Mouse (Mus musculus) embryonic facial prominence, embryonic 13.5 days (tissue): ENCODE results near the gene Ttc7. TPM values are rescaled to one million over a fixed set of nuclear protein-coding genes. Genes with fewer than 3 reads are reported as not detected.

ENCODE experiments used
- ATAC-seq: fragments of 200-750 bp; cut with Nextera tagmentation; 2 replicates; pipeline ENCODE4 v1.8.0; 2017; ENCODE audit warnings: low read depth; ENCODE audit not compliant: insufficient number of reproducible peaks, insufficient read depth, low FRiP score, low TSS enrichment
- H3K27ac ChIP-seq: fragments of 300-500 bp; sonication (generic); 2 replicates; pipeline ENCODE4 v1.5.1; 2015; ENCODE audit warnings: moderate library complexity, mild to moderate bottlenecking, inconsistent platforms
- H3K27me3 ChIP-seq: fragments of 300-500 bp; sonication (generic); 2 replicates; pipeline ENCODE4 v1.6.1; 2015; ENCODE audit warnings: mild to moderate bottlenecking, inconsistent platforms
- H3K36me3 ChIP-seq: fragments of 300-500 bp; sonication (generic); 2 replicates; pipeline ENCODE4 v1.6.1; 2015; ENCODE audit warnings: mild to moderate bottlenecking, inconsistent platforms
- H3K4me1 ChIP-seq: fragments of 300-500 bp; sonication (generic); 2 replicates; pipeline ENCODE4 v1.6.1; 2015; ENCODE audit warnings: inconsistent platforms
- H3K4me2 ChIP-seq: fragments of 300-500 bp; sonication (generic); 2 replicates; pipeline ENCODE4 v1.6.1; 2015; ENCODE audit warnings: moderate library complexity, mild to moderate bottlenecking, inconsistent platforms
- H3K4me3 ChIP-seq: fragments of 300-500 bp; sonication (generic); 2 replicates; pipeline ENCODE4 v1.5.1; 2015; ENCODE audit warnings: mild to moderate bottlenecking, inconsistent platforms
- H3K9ac ChIP-seq: fragments of 300-500 bp; sonication (generic); 2 replicates; pipeline ENCODE4 v1.6.1; 2015; ENCODE audit warnings: mild to moderate bottlenecking, inconsistent platforms
- H3K9me3 ChIP-seq: fragments of 300-500 bp; sonication (generic); 2 replicates; pipeline ENCODE4 v1.6.1; 2016; ENCODE audit warnings: inconsistent platforms
- WGBS: fragments of 180-500 bp; shearing (Covaris S2); methylation state at CpG from one replicate; pipeline ENCODE4 v1.1.7; 2015; ENCODE audit warnings: mixed read lengths; 5-methylcytosine and 5-hydroxymethylcytosine counted together
- polyA plus RNA-seq: library from polyadenylated mRNA; unstranded; fragments of >200 nt; fragmentation: Nextera tagmentation; extraction: Ambion mirVana; gene quantifications from 2 replicates; pipeline ENCODE4 v1.2.1, GENCODE M21; 2015

The Ttc7 gene
- polyA plus RNA-seq, 1 experiment from 2014 or later = 7.2 TPM

DNA sequence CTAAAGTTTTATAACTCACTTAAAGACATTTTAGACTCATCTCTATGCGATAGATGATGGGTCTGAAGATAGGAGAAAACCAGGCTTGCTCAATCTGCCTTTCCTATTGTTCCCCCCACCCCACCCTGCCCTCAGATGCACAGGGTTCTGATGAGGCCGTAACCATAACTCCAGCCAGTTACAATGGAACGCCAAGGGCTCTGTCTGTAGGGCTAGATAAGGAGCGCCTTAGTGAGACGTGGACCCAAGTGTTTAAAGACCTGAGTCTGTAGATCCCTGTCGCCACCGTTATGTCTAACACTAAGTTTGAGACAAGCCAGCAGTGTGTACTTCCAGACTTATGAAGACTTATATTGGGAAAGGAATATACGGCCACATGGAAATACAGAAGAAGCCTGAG, 72.8 kb downstream of the Ttc7 start:
- Histone ChIP-seq H3K27me3 (0 out of 2 replicates have a peak, but pooled peaks cover 4% of the 10 kb centered on the region), H3K9ac (no peak overlapping the region), H3K27ac (no peak overlapping the region), H3K9me3 (no peaks in the 10 kb centered on the region), H3K4me2 (no peak overlapping the region), H3K4me3 (no peak overlapping the region), H3K36me3 (no peaks in the 10 kb centered on the region), H3K4me1 (peaks cover 45% of the 10 kb centered on the region)
- ATAC-seq = no peak
- 87% methylated on average over 8 of the region's 8 CpGs for WGBS

- no peaks in the 10 kb centered on the region for H3K9me3 ChIP-seq
- H3K36me3 ChIP-seq = no peaks in the 10 kb centered on the region
- no peak overlapping the region for H3K4me3 ChIP-seq
- no peak overlapping the region for H3K27ac ChIP-seq
- 89% methylated on average over 5 of the region's 5 CpGs for WGBS
- no peak for ATAC-seq
- H3K27me3 ChIP-seq = 0 out of 2 replicates have a peak, but pooled peaks cover 4% of the 10 kb centered on the region
- H3K4me2 ChIP-seq = no peak overlapping the region
- peaks cover 45% of the 10 kb centered on the region for H3K4me1 ChIP-seq
- no peak overlapping the region for H3K9ac ChIP-seq
Observed at GRCm38 (mm10) chr17:87356261-87356660, 73.6 kb downstream of the Ttc7 start.

GRCm38 (mm10) chr17:87357506-87357905, 74.8 kb downstream of the Ttc7 start:
- Histone ChIP-seq H3K4me1 (peaks cover 35% of the 10 kb centered on the region), H3K27ac (no peak overlapping the region), H3K9ac (no peak overlapping the region), H3K4me2 (no peak overlapping the region), H3K9me3 (no peaks in the 10 kb centered on the region), H3K4me3 (no peak overlapping the region), H3K27me3 (0 out of 2 replicates have a peak, but pooled peaks cover 4% of the 10 kb centered on the region), H3K36me3 (no peaks in the 10 kb centered on the region)
- ATAC-seq = no peak
- WGBS = 67% methylated on average over 9 of the region's 9 CpGs

GRCm38 (mm10) chr17:87361132-87361531, 78.4 kb downstream of the Ttc7 start:
- Histone ChIP-seq H3K9me3 (no peaks in the 10 kb centered on the region), H3K27ac (no peak overlapping the region), H3K9ac (no peak overlapping the region), H3K4me2 (no peak overlapping the region), H3K4me3 (no peak overlapping the region), H3K4me1 (peaks cover 31% of the 10 kb centered on the region), H3K36me3 (no peaks in the 10 kb centered on the region), H3K27me3 (no peaks in the 10 kb centered on the region)
- ATAC-seq = no peak
- 49% methylated on average over 3 of the region's 3 CpGs for WGBS

DNA sequence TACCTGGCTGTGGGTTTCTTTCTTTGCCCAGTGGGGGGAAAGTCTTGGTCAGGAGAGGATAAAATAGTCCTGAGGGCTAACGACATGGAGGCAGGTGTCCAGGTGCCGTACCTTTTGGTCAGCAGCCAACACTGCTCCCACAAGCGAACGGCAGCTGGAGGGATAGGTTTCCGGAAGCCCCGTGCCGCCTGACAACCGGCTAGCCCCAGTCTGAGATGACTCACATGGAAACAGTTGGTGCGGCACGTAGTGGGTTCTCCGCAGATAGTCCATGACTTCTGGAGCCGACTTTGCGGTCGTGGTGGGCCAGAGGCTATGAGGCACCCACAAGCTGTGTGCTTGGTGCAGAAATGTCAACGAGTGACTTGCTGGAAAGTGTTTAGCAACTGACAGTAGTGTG, 81.4 kb downstream of the Ttc7 start:
- Histone ChIP-seq H3K4me1 (peaks cover 54% of the 10 kb centered on the region), H3K27me3 (no peaks in the 10 kb centered on the region), H3K9me3 (no peaks in the 10 kb centered on the region), H3K4me3 (no peak overlapping the region), H3K4me2 (no peak overlapping the region), H3K9ac (no peak overlapping the region), H3K36me3 (no peaks in the 10 kb centered on the region), H3K27ac (no peak overlapping the region)
- no peak for ATAC-seq
- WGBS = 85% methylated on average over 15 of the region's 15 CpGs

DNA sequence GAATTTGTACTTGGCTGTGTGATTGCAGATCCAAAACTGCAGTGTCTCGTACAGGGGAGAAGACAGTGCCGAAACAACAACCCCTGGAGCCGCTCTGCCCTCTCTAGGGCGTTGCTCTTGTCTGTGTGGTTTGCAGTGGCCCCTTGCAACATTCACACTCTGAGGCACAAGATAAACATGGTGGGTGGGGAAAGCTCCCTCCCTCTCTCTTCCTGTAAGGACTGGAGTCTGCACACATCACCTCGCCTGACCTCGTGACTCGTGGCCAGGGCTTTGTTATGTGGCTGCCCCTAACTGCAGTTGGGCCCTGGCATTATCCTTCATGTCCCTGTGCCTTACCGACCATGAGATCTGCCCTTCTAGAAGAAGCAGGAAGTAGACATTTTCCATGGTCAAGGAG, 82.6 kb downstream of the Ttc7 start:
- H3K4me2 ChIP-seq = no peak overlapping the region
- no peaks in the 10 kb centered on the region for H3K36me3 ChIP-seq
- 54% methylated on average over 8 of the region's 8 CpGs for WGBS
- H3K9me3 ChIP-seq = no peaks in the 10 kb centered on the region
- no peak for ATAC-seq
- peaks cover 59% of the 10 kb centered on the region for H3K4me1 ChIP-seq
- H3K4me3 ChIP-seq = no peak overlapping the region
- H3K27ac ChIP-seq = no peak overlapping the region; the same call in 1 of the 2 replicates
- H3K9ac ChIP-seq = 0 out of 2 replicates have a peak overlapping the region, but pooled peaks have one; percentile 27
- no peaks in the 10 kb centered on the region for H3K27me3 ChIP-seq

DNA sequence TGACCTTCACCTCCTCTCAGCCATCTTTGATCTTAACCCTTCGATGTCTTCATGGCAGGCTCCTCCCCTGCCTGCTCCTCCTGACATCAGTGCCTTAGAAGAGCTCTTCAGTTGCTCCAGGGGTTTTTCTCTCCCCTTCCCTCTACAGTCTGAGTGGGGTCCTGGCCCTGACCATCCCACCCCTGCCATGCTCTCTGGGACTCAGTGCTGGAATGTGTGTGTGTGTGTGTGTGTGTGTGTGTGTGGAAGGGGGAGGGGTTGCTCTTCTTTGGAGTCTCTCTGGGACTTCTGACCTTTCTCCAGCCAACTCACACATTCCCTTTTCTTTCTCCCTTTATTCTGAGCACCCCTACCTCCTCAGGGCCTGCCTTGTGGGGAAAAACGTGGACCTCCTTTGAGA, 83.8 kb downstream of the Ttc7 start:
- H3K9me3 ChIP-seq = no peaks in the 10 kb centered on the region
- no peak overlapping the region for H3K27ac ChIP-seq
- H3K4me2 ChIP-seq = no peak overlapping the region
- H3K4me1 ChIP-seq = peaks cover 55% of the 10 kb centered on the region
- H3K27me3 ChIP-seq = no peaks in the 10 kb centered on the region
- H3K36me3 ChIP-seq = no peaks in the 10 kb centered on the region
- WGBS = 9% methylated on average over 2 of the region's 2 CpGs
- no peak overlapping the region for H3K4me3 ChIP-seq
- ATAC-seq = no peak
- no peak overlapping the region for H3K9ac ChIP-seq

DNA sequence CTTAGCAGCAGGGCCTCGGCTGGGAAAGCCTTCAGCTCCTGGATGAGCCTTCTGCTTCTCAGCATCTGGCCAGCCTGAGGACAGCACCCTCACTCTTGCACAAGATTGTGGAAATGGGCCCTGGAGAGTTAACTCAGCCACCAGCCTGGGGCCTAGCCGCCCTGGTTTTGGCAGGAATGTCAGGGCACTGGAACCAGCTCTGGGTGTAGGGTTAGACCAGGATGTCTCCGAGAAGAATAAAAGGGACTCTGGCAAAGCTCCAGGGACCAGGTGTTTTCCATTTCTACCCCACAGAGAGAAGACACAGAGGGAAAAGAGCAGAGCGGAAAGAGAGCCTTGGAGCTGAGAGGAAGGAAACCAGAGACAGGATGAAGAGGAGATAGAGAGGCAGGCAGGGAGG, 84.5 kb downstream of the Ttc7 start:
- H3K36me3 ChIP-seq = no peaks in the 10 kb centered on the region
- no peaks in the 10 kb centered on the region for H3K27me3 ChIP-seq
- WGBS = 16% methylated on average over 4 of the region's 4 CpGs
- H3K4me2 ChIP-seq = no peak overlapping the region
- H3K27ac ChIP-seq = 0 out of 2 replicates have a peak overlapping the region, but pooled peaks have one; percentile 51
- peak overlapping the region; percentile 11; the same call in 1 of the 2 replicates for H3K9ac ChIP-seq
- ATAC-seq = no peak
- H3K4me1 ChIP-seq = peaks cover 60% of the 10 kb centered on the region
- H3K4me3 ChIP-seq = no peak overlapping the region
- no peaks in the 10 kb centered on the region for H3K9me3 ChIP-seq

GRCm38 (mm10) chr17:87367640-87368039, 85.0 kb downstream of the Ttc7 start:
- Histone ChIP-seq H3K27ac (peak overlapping the region; percentile 51; the same call in 1 of the 2 replicates), H3K9ac (no peak overlapping the region), H3K4me2 (no peak overlapping the region), H3K27me3 (no peaks in the 10 kb centered on the region), H3K4me1 (peaks cover 63% of the 10 kb centered on the region), H3K9me3 (no peaks in the 10 kb centered on the region), H3K36me3 (no peaks in the 10 kb centered on the region), H3K4me3 (no peak overlapping the region)
- WGBS = 46% methylated on average over 3 of the region's 3 CpGs
- no peak for ATAC-seq

GRCm38 (mm10) chr17:87368481-87368880, 85.8 kb downstream of the Ttc7 start:
- Histone ChIP-seq H3K4me1 (peaks cover 63% of the 10 kb centered on the region), H3K27me3 (no peaks in the 10 kb centered on the region), H3K27ac (no peak overlapping the region), H3K9me3 (no peaks in the 10 kb centered on the region), H3K4me3 (no peak overlapping the region), H3K36me3 (no peaks in the 10 kb centered on the region), H3K4me2 (no peak overlapping the region), H3K9ac (0 out of 2 replicates have a peak overlapping the region, but pooled peaks have one; percentile 27)
- ATAC-seq = no peak
- WGBS = 87% methylated on average over 10 of the region's 10 CpGs

DNA sequence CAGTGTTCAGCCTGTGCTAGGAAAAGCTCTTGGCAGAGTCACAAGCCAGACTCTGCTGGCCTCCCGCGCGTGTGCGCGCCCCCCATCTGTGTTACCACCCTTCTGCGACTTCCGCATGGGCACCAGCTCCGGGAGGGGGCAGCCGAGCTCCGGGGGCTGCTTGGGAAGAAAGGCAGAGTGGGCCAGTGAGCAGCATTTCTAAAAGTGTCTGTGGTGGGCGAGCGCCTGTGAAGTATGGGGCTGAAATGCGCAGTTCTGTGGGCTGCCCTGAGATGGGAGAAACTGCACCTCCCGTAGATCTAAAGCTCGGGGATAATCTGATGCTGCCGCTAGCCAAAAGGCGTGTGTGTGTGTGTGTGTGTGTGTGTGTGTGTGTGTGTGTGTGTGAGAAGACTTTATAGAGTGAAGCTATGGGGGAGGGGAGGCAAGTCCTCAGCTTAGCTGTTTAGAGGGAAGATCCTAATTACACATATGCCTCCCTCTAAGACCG, 86.6 kb downstream of the Ttc7 start:
- Histone ChIP-seq H3K9me3 (no peaks in the 10 kb centered on the region), H3K9ac (no peak overlapping the region; the same call in 1 of the 2 replicates), H3K36me3 (no peaks in the 10 kb centered on the region), H3K27ac (peak overlapping the region; percentile 55), H3K4me1 (peaks cover 63% of the 10 kb centered on the region), H3K27me3 (no peaks in the 10 kb centered on the region), H3K4me3 (no peak overlapping the region), H3K4me2 (no peak overlapping the region)
- 55% methylated on average over 18 of the region's 18 CpGs for WGBS
- ATAC-seq = no peak

DNA sequence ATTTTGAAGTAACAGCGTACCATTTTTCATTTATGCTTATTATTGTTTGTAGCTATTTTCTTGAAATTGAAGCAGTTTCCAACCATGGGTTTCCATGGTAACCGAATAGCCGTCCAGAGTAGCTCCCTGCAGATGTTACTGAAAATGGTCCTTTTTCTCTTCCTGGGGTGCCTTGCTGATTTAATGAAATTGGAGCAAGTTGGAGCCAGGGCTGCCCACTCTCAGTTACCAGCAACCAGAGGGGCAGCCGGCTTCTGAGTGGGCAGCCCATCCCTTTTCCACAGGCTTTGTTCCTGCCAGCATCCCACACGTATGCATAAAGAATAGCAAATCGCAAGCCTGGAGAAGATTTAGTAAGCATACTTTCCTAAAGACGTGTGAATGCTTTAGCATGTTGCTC, 89.5 kb downstream of the Ttc7 start:
- 72% methylated on average over 7 of the region's 7 CpGs for WGBS
- Histone ChIP-seq H3K4me2 (no peak overlapping the region), H3K4me3 (no peak overlapping the region), H3K27me3 (no peaks in the 10 kb centered on the region), H3K36me3 (no peaks in the 10 kb centered on the region), H3K27ac (no peak overlapping the region), H3K4me1 (peaks cover 67% of the 10 kb centered on the region), H3K9ac (no peak overlapping the region), H3K9me3 (no peaks in the 10 kb centered on the region)
- ATAC-seq = no peak
